In genomic region chrX:13347027-13347840, GRCm38 (mm10) we compare ENCODE assay signal across 8 mouse cellular contexts.
A peak's percentile ranks its signal among the peaks of the same experiment; 100 is the strongest.
DNase-seq lines count a peak whose midpoint lies in the region; ATAC-seq and TF ChIP-seq lines count a peak whose summit lies in the region.

No protein-coding gene starts in this region.

- 9% methylated on average over 26 of the region's 27 CpGs for WGBS in lung, embryonic 16.5 days

- in situ Hi-C loops in ES-E14 (cut with MboI; ENCODE audit: low sequenced_read_pairs in 2 of 2, unreplicated experiment in 2 of 2): no loop called here

- H3K4me2 ChIP-seq in lung, embryonic 16.5 days (ENCODE audit: low read depth, low read length): peak overlapping the region; percentile 56

- H3K4me3 ChIP-seq in ES-E14 (ENCODE audit: insufficient read depth in 1 of 2, low read depth in 1 of 2, low read length in 2 of 2, poor library complexity in 1 of 2, severe bottlenecking in 1 of 2): peak overlapping the region; percentile 66 to 71
- H3K4me3 ChIP-seq in lung, embryonic 16.5 days (ENCODE audit: low read length): peak overlapping the region; percentile 47

- no peak for DNase-seq in ES-E14 (ENCODE audit: low read depth, low spot score)
- peak; percentile 59 for DNase-seq in cerebellum, adult 11 months
- DNase-seq in forelimb bud, embryonic 11.5 days (ENCODE audit: low read depth, low spot score): peak; percentile 81
- peak; percentile 79 for DNase-seq in layer of hippocampus, adult 9-11 months
- DNase-seq in ovary, adult 18-20 months (ENCODE audit: low spot score): peak; percentile 78
- peak; percentile 87 for DNase-seq in thymus, postnatal 0 days (ENCODE audit: low spot score)

- peak overlapping the region; percentile 87 for H3K9ac ChIP-seq in ES-E14 (ENCODE audit: insufficient read depth, low read depth, low read length, poor library complexity, severe bottlenecking)
- H3K9ac ChIP-seq in lung, embryonic 16.5 days (ENCODE audit: low read length): peak overlapping the region; percentile 61

- H3K27ac ChIP-seq in ES-E14 (ENCODE audit: insufficient read depth, low read depth, low read length, poor library complexity, severe bottlenecking): peak overlapping the region; percentile 100
- peak overlapping the region; percentile 93 for H3K27ac ChIP-seq in lung, embryonic 16.5 days (ENCODE audit: low read length)

- H3K36me3 ChIP-seq in ES-E14 (ENCODE audit: control insufficient read depth, insufficient read depth, low read length, poor library complexity, severe bottlenecking): no peaks in the 10 kb centered on the region
- H3K36me3 ChIP-seq in lung, embryonic 16.5 days (ENCODE audit: control insufficient read depth, insufficient read depth, low read length): no peaks in the 10 kb centered on the region

- H3K27me3 ChIP-seq in lung, embryonic 16.5 days (ENCODE audit: control insufficient read depth, insufficient read depth, low read depth, low read length): no peaks in the 10 kb centered on the region; the same call in none of the 2 replicates

- ATAC-seq in hematopoietic stem cell, adult 5-6 weeks (replicated peaks in 1 of 2; ENCODE audit: insufficient read depth in 1 of 2, low FRiP score in 2 of 2, low TSS enrichment in 1 of 2, low read depth in 1 of 2, poor library complexity in 2 of 2, severe bottlenecking in 2 of 2): peak; percentile 91 to 94
- peak; percentile 94 for ATAC-seq in lung, embryonic 16.5 days (ENCODE audit: low read depth)

- H3K9me3 ChIP-seq in ES-E14 (ENCODE audit: control insufficient read depth, insufficient read depth, low read depth, low read length): no peaks in the 10 kb centered on the region
- no peaks in the 10 kb centered on the region for H3K9me3 ChIP-seq in lung, embryonic 16.5 days (ENCODE audit: control insufficient read depth, low read length)

- peaks cover 3 to 9% of the 10 kb centered on the region in 2 experiments; a peak in 3 of 4 replicates for H3K4me1 ChIP-seq in ES-E14 (ENCODE audit: control insufficient read depth in 2 of 2, insufficient read depth in 2 of 2, low read length in 2 of 2, poor library complexity in 1 of 2)
- peaks cover 10% of the 10 kb centered on the region for H3K4me1 ChIP-seq in lung, embryonic 16.5 days (replicated peaks; ENCODE audit: control insufficient read depth, insufficient read depth, low read length)

TF ChIP-seq in ES-E14, 5 proteins besides CTCF, POLR2A, EP300 and RAD21:
- TF ChIP-seq ZC3H11A (IDR thresholded peaks at IDR 0.05; ENCODE audit: borderline replicate concordance, low read depth, low read length) (no peak), CHD2 (IDR thresholded peaks at IDR 0.05; ENCODE audit: low read depth, low read length) (no peak), HCFC1 (IDR thresholded peaks at IDR 0.05; ENCODE audit: borderline replicate concordance, insufficient read depth, low read length) (no peak), MAFK (IDR thresholded peaks at IDR 0.05; ENCODE audit: insufficient read depth, low read depth, low read length) (no peak), ZNF384 (IDR thresholded peaks at IDR 0.05; ENCODE audit: low read depth, low read length) (no peak)
